ENCODE assay signal across 18 mouse cellular contexts in the genomic region with DNA sequence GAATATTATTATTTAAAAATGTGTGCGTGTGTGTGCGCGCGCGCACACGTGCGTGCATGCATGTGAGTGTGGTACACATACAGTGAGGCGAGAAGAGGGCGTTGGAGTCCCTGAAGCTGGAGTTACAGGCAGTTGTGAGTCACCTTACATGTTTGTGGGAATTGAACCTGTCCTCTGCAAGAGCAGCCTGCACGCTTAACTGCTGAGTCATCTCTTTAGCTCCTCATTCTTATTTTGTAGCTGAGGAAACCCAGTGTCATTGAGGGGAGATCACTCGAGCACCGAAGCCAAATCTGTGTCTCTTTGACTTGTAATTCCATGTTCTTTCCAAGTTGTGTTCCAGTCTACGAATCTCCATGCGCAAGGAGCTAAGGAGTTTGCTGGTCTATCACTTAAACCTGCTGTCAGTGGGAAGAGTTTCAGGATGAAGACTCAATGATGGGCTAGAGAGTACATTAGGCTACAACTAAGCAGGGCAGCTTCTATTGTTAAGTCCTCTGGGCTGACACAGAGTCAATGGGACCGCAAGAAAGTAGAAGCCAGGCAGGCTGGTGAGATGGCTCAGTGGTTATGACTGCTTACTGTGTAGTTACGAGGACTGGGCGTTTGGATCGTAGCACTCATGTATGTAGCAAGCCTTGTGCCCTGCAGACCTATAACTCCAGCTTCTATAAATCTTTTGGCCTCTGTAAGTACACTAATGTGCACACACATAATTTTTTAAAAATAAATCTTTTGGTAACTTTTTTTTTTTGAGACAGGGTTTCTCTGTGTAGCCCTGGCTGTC. TPM values are rescaled to one million over a fixed set of nuclear protein-coding genes. Genes with fewer than 3 reads are reported as not detected.
DNase-seq lines count a peak whose midpoint lies in the region; ATAC-seq and TF ChIP-seq lines count a peak whose summit lies in the region.
"Had no signal": no experiment of that assay in that cellular context is flagged by ENCODE, and none has a peak within 500 bp of the region (broad histone marks: within the 10 kb centered on the region; RNA-seq: fewer than 3 reads in every experiment).

No protein-coding gene starts in this region.

- TF ChIP-seq RAD21 in MEL (IDR thresholded peaks at IDR 0.05; ENCODE audit: low read depth, low read length): no peak

- no peak for TF ChIP-seq CTCF in MEL (IDR thresholded peaks at IDR 0.05 in 2 of 3, conservative IDR thresholded peaks at IDR 0.05 in 1 of 3; ENCODE audit: control insufficient read depth in 1 of 3, insufficient read depth in 1 of 3, low read depth in 2 of 3, low read length in 3 of 3, poor library complexity in 1 of 3, severe bottlenecking in 1 of 3)
- TF ChIP-seq CTCF in hindbrain, postnatal 0 days (IDR thresholded peaks at IDR 0.05; ENCODE audit: low read depth): no peak

- intact Hi-C loops in heart, postnatal 14 days (cut with DNase I): no loop called here
- intact Hi-C loops in left cerebral cortex, postnatal 10 days (cut with DNase I): no loop called here

- H3K4me2 ChIP-seq in hindbrain, postnatal 0 days (ENCODE audit: low read depth, low read length): no peak overlapping the region
- H3K4me2 ChIP-seq: embryonic facial prominence, embryonic 12.5 days; embryonic facial prominence, embryonic 15.5 days; heart, embryonic 12.5 days; heart, embryonic 15.5 days; hindbrain, embryonic 14.5 days had no signal

- H3K36me3 ChIP-seq in MEL (ENCODE audit: control insufficient read depth in 1 of 2, insufficient read depth in 2 of 2, low read length in 2 of 2): peaks cover 0 to 11% of the 10 kb centered on the region in 2 experiments; a peak in 2 of 4 replicates
- H3K36me3 ChIP-seq in hindbrain, postnatal 0 days (ENCODE audit: insufficient read depth, low read length): no peaks in the 10 kb centered on the region
- H3K36me3 ChIP-seq: embryonic facial prominence, embryonic 12.5 days; embryonic facial prominence, embryonic 15.5 days; heart, embryonic 12.5 days; heart, embryonic 15.5 days had no signal

- no peaks in the 10 kb centered on the region for H3K79me2 ChIP-seq in MEL (ENCODE audit: control insufficient read depth, insufficient read depth, low read length, poor library complexity)

- 89% methylated on average over 18 of the region's 18 CpGs for WGBS in hindbrain, postnatal 0 days

- peaks cover 5 to 7% of the 10 kb centered on the region in 2 experiments for H3K4me1 ChIP-seq in MEL (ENCODE audit: control insufficient read depth in 1 of 2, insufficient read depth in 2 of 2, low read length in 2 of 2)
- no peaks in the 10 kb centered on the region for H3K4me1 ChIP-seq in hindbrain, postnatal 0 days (ENCODE audit: insufficient read depth, low read length)
- H3K4me1 ChIP-seq: embryonic facial prominence, embryonic 12.5 days; embryonic facial prominence, embryonic 15.5 days; heart, embryonic 12.5 days; heart, embryonic 15.5 days had no signal

- TF ChIP-seq POLR2A in MEL (IDR thresholded peaks at IDR 0.05; ENCODE audit: control insufficient read depth in 1 of 2, insufficient read depth in 1 of 2, low read depth in 1 of 2, low read length in 2 of 2, poor library complexity in 1 of 2): no peak

- no peak for TF ChIP-seq EP300 in MEL (IDR thresholded peaks at IDR 0.05; ENCODE audit: low read depth in 1 of 2, low read length in 2 of 2)

- no peak overlapping the region for H3K27ac ChIP-seq in MEL (ENCODE audit: control insufficient read depth, low read depth, low read length)
- H3K27ac ChIP-seq in hindbrain, postnatal 0 days: no peak overlapping the region
- H3K27ac ChIP-seq: embryonic facial prominence, embryonic 12.5 days; embryonic facial prominence, embryonic 15.5 days; gastrocnemius, adult 2 months; heart, embryonic 15.5 days; hindbrain, embryonic 14.5 days had no signal

- H3K4me3 ChIP-seq in MEL (ENCODE audit: control insufficient read depth in 1 of 2, insufficient read depth in 1 of 2, low read depth in 2 of 2, low read length in 2 of 2): no peak overlapping the region
- H3K4me3 ChIP-seq in hindbrain, postnatal 0 days (ENCODE audit: low read length): no peak overlapping the region
- H3K4me3 ChIP-seq: embryonic facial prominence, embryonic 12.5 days; embryonic facial prominence, embryonic 15.5 days; gastrocnemius, adult 2 months; heart, embryonic 12.5 days; heart, embryonic 15.5 days had no signal

- no peak overlapping the region for H3K9ac ChIP-seq in MEL (ENCODE audit: control insufficient read depth, low read depth, low read length, poor library complexity, severe bottlenecking)
- H3K9ac ChIP-seq in hindbrain, postnatal 0 days (replicated peaks; ENCODE audit: low read length): no peak overlapping the region
- H3K9ac ChIP-seq: embryonic facial prominence, embryonic 12.5 days; embryonic facial prominence, embryonic 15.5 days; forebrain, postnatal 0 days; heart, embryonic 12.5 days; heart, embryonic 15.5 days; hindbrain, embryonic 14.5 days had no signal

- no peaks in the 10 kb centered on the region for H3K9me3 ChIP-seq in MEL (replicated peaks; ENCODE audit: insufficient read depth, low read length)
- no peaks in the 10 kb centered on the region for H3K9me3 ChIP-seq in hindbrain, postnatal 0 days (ENCODE audit: low read length)
- H3K9me3 ChIP-seq: embryonic facial prominence, embryonic 12.5 days; embryonic facial prominence, embryonic 15.5 days; heart, embryonic 12.5 days; heart, embryonic 15.5 days had no signal

- no peak for ATAC-seq in hindbrain, postnatal 0 days

- peak; percentile 70 for DNase-seq in heart, adult 11 months
- DNase-seq in heart, postnatal 14 days: no peak
- DNase-seq in 416B (ENCODE audit: low read depth) (peak; percentile 48), MEL (ENCODE audit: low read depth, low spot score) (peak; percentile 32)
- DNase-seq in cerebellum, postnatal 10 days: no peak
- no peak for DNase-seq in left cerebral cortex, postnatal 10 days (ENCODE audit: extremely low spot score in 1 of 2, low spot score in 2 of 2)
- DNase-seq in hindbrain, postnatal 0 days (ENCODE audit: low spot score): no peak
- DNase-seq: adrenal gland, adult 8-10 months; adrenal gland, postnatal 25 days; cerebellum, adult 9-10 months; gastrocnemius, adult 2 months had no signal

- peaks cover 6 to 8% of the 10 kb centered on the region in 2 experiments for H3K27me3 ChIP-seq in MEL (ENCODE audit: control insufficient read depth in 1 of 2, insufficient read depth in 2 of 2, low read length in 2 of 2)
- H3K27me3 ChIP-seq in hindbrain, postnatal 0 days (ENCODE audit: insufficient read depth, low read length): no peaks in the 10 kb centered on the region
- H3K27me3 ChIP-seq: embryonic facial prominence, embryonic 12.5 days; embryonic facial prominence, embryonic 15.5 days; heart, embryonic 12.5 days; heart, embryonic 15.5 days had no signal

TF ChIP-seq in MEL, 35 proteins besides CTCF, POLR2A, EP300 and RAD21:
- TF ChIP-seq E2F4 (IDR thresholded peaks at IDR 0.05; ENCODE audit: borderline replicate concordance, low read depth, low read length) (no peak), MAFK (IDR thresholded peaks at IDR 0.05; ENCODE audit: borderline replicate concordance, low read depth, low read length) (peak; percentile 61; the same call in 1 of the 2 replicates)

RNA-seq across cellular contexts. Expression of a gene that starts 8.1 kb away (rescaled TPM):
- total RNA-seq in heart, postnatal 14 days (2021): 1 to 10 TPM; 5.7 to 6.9 TPM
- 3.1 and 3.5 TPM in 2 replicates for total RNA-seq in MEL (2012; rRNA removed)
- polyA plus RNA-seq in MEL (2012; ENCODE audit: insufficient read depth in 1 of 2, insufficient read length in 2 of 2, low read depth in 1 of 2, low replicate concordance in 2 of 2, missing spikeins in 1 of 2): 1 to 10 TPM in 1 of 2 experiments, not detected in 1; 4.1 TPM
- 10 to 100 TPM; 14.5 to 17.3 TPM for total RNA-seq in left cerebral cortex, postnatal 10 days (2021)
- 9.9 and 10.2 TPM in 2 replicates for total RNA-seq in hindbrain, postnatal 0 days (2014; rRNA removed)
- polyA plus RNA-seq in hindbrain, postnatal 0 days (2015; fragmentation: Nextera tagmentation; extraction: Ambion mirVana): 15.5 and 16.6 TPM in 2 replicates

RNA-seq across cellular contexts. Expression of a gene that starts 19.4 kb away (rescaled TPM):
- 1 to 10 TPM; 7.0 to 7.1 TPM for total RNA-seq in heart, postnatal 14 days (2021)
- total RNA-seq in MEL (2012; rRNA removed): not detected in 2 replicates
- not detected for polyA plus RNA-seq in MEL (2012; ENCODE audit: insufficient read depth in 1 of 2, insufficient read length in 2 of 2, low read depth in 1 of 2, low replicate concordance in 2 of 2, missing spikeins in 1 of 2)
- total RNA-seq in left cerebral cortex, postnatal 10 days (2021): 1 to 10 TPM; 1.4 to 1.7 TPM
- 2.1 and 3.2 TPM in 2 replicates for total RNA-seq in hindbrain, postnatal 0 days (2014; rRNA removed)
- polyA plus RNA-seq in hindbrain, postnatal 0 days (2015; fragmentation: Nextera tagmentation; extraction: Ambion mirVana): 1.3 and 1.7 TPM in 2 replicates
- total RNA-seq: common myeloid progenitor, adult 5-6 weeks had no signal

Comparison
In these comparisons a context has a peak if more than half of its experiments do, and no peak if none do; other contexts are left out.
1. DNase-seq: peak in heart, adult 11 months (single experiment), 416B (single experiment) and MEL (single experiment); none in heart, postnatal 14 days (0 of 2), cerebellum, postnatal 10 days (0 of 2), left cerebral cortex, postnatal 10 days (0 of 2) and hindbrain, postnatal 0 days (single experiment).